Mouse (Mus musculus) heart, embryonic 14.5 days (tissue): ENCODE results near the gene Tfip11. TPM values are rescaled to one million over a fixed set of nuclear protein-coding genes. Genes with fewer than 3 reads are reported as not detected.

Experiments used
- ATAC-seq: fragments of 200-750 bp; cut with Nextera tagmentation; 2 replicates; pipeline ENCODE4 v1.8.0; 2017; ENCODE audit warnings: low read depth, moderate TSS enrichment; ENCODE audit not compliant: insufficient number of reproducible peaks, insufficient read depth, low FRiP score
- H3K27ac ChIP-seq, 2 experiments: fragments of 200-500 bp in 1 of 2; fragments of 300-500 bp in 1 of 2; sonication (generic) in 1 of 2; replicated peaks in 1 of 2; 2 replicates each; pipeline ENCODE4 v1.5.1; 2012 to 2014; ENCODE audit warnings: low read depth in 2 of 2, low read length in 2 of 2, control low read depth in 1 of 2, mild to moderate bottlenecking in 1 of 2, mixed read lengths in 1 of 2; ENCODE audit not compliant: control insufficient read depth in 1 of 2, insufficient read depth in 1 of 2
- H3K27me3 ChIP-seq: fragments of 300-500 bp; sonication (generic); 2 replicates; pipeline ENCODE4 v1.6.1; 2014; ENCODE audit warnings: mild to moderate bottlenecking, low read length, control low read depth; ENCODE audit not compliant: control insufficient read depth, insufficient read depth
- H3K36me3 ChIP-seq: fragments of 300-500 bp; sonication (generic); 2 replicates; pipeline ENCODE4 v1.6.1; 2014; ENCODE audit warnings: mild to moderate bottlenecking, control low read depth, low read length, mixed read lengths; ENCODE audit not compliant: control insufficient read depth, insufficient read depth
- H3K4me1 ChIP-seq, 2 experiments: fragments of 200-500 bp in 1 of 2; fragments of 300-500 bp in 1 of 2; sonication (generic) in 1 of 2; 2 replicates each; pipeline ENCODE4 v1.6.1; 2012 to 2014; ENCODE audit warnings: low read length in 2 of 2, control low read depth in 1 of 2, mixed read lengths in 1 of 2; ENCODE audit not compliant: control insufficient read depth in 2 of 2, insufficient read depth in 2 of 2
- H3K4me2 ChIP-seq: fragments of 300-500 bp; sonication (generic); 2 replicates; pipeline ENCODE4 v1.6.1; 2014; ENCODE audit warnings: mild to moderate bottlenecking, low read length
- H3K4me3 ChIP-seq, 2 experiments: fragments of 200-500 bp in 1 of 2; fragments of 300-500 bp in 1 of 2; sonication (generic) in 1 of 2; 2 replicates each; pipeline ENCODE4 v1.5.1; 2012 to 2014; ENCODE audit warnings: low read length in 2 of 2, mild to moderate bottlenecking in 2 of 2, control low read depth in 1 of 2, low read depth in 1 of 2, moderate library complexity in 1 of 2; ENCODE audit not compliant: control insufficient read depth in 1 of 2, insufficient read depth in 1 of 2
- H3K9ac ChIP-seq: fragments of 300-500 bp; sonication (generic); 2 replicates; pipeline ENCODE4 v1.6.1; 2014; ENCODE audit warnings: mild to moderate bottlenecking, low read length
- H3K9me3 ChIP-seq: fragments of 300-500 bp; sonication (generic); 2 replicates; pipeline ENCODE4 v1.6.1; 2016; ENCODE audit warnings: low read length, control low read depth; ENCODE audit not compliant: control insufficient read depth
- WGBS: fragments of 180-500 bp; shearing (Covaris S2); extraction: QIAGEN DNeasy Blood & Tissue Kit; methylation state at CpG from one replicate; pipeline ENCODE4 v1.1.7; 2014; 5-methylcytosine and 5-hydroxymethylcytosine counted together
- polyA plus RNA-seq: library from polyadenylated mRNA; unstranded; fragments of >200 nt; fragmentation: Nextera tagmentation; extraction: Ambion mirVana; gene quantifications from 2 replicates; pipeline ENCODE4 v1.2.1, GENCODE M21; 2014

The Tfip11 gene
- polyA plus RNA-seq, 1 experiment from 2014 or later = 13.4 TPM

- Histone ChIP-seq H3K36me3 (no peaks in the 10 kb centered on the region), H3K4me3 (no peak overlapping the region), H3K27ac (no peak overlapping the region), H3K27me3 (no peaks in the 10 kb centered on the region), H3K4me2 (no peak overlapping the region), H3K9me3 (no peaks in the 10 kb centered on the region), H3K4me1 (peaks cover 15 to 46% of the 10 kb centered on the region in 2 experiments), H3K9ac (no peak overlapping the region)
- no peak for ATAC-seq
- 80% methylated on average over 17 of the region's 17 CpGs for WGBS
Observed at GRCm38 (mm10) chr5:112292343-112292980, 33.7 kb upstream of the Tfip11 start.

DNA sequence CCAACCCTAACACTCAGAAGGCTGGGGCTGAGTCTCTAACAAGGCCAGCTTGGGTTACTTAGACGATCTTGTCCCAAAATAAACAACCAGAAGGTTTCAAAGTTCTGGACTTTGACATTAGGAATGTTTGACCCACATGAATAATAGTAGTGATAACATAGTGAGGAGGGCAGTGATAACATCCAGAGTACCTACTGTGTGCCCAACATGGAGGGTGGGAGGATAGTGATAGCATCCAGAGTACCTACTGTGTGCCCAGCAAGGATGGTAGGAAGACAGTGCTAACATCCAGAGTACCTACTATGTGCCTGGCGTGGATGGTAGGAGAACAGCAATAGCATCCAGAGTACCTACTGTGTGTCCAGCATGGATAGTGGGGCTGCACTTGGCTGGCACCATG is 32.4 kb upstream of the Tfip11 start:
- 59% methylated on average over 2 of the region's 2 CpGs for WGBS
- no peak overlapping the region for H3K4me2 ChIP-seq

DNA sequence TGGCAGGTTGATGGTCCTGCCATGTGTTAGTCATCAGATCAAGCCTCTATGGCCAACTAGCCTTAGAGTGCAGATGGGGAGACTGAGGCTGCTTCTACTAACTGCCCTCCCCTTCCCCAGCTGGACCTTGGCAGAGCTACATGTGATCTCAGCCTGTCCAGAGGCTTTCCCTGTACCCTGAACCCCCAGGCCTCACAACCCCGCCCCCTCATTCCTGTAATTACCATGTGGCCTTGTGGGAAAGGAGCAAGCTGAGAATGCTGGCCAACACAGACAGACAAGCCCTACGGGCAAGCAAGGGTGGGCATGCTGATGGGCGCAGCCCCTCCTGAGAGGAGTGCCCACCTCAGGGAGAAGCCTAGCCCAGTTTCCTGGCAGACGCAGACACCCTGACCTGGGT is 31.5 kb upstream of the Tfip11 start:
- WGBS = 73% methylated on average over 4 of the region's 4 CpGs
- H3K9ac ChIP-seq = no peak overlapping the region
- peaks cover 22 to 45% of the 10 kb centered on the region in 2 experiments for H3K4me1 ChIP-seq
- no peaks in the 10 kb centered on the region for H3K27me3 ChIP-seq
- ATAC-seq = no peak
- no peak overlapping the region for H3K27ac ChIP-seq
- H3K4me3 ChIP-seq = no peak overlapping the region
- no peak overlapping the region for H3K4me2 ChIP-seq
- no peaks in the 10 kb centered on the region for H3K36me3 ChIP-seq
- no peaks in the 10 kb centered on the region for H3K9me3 ChIP-seq

More for the DNA sequence above, 32.4 kb upstream of the Tfip11 start:
- H3K4me1 ChIP-seq = peaks cover 19 to 45% of the 10 kb centered on the region in 2 experiments
- H3K9me3 ChIP-seq = no peaks in the 10 kb centered on the region
- H3K4me3 ChIP-seq = no peak overlapping the region
- H3K9ac ChIP-seq = no peak overlapping the region
- no peak overlapping the region for H3K27ac ChIP-seq
- no peak for ATAC-seq
- H3K27me3 ChIP-seq = no peaks in the 10 kb centered on the region
- no peaks in the 10 kb centered on the region for H3K36me3 ChIP-seq

DNA sequence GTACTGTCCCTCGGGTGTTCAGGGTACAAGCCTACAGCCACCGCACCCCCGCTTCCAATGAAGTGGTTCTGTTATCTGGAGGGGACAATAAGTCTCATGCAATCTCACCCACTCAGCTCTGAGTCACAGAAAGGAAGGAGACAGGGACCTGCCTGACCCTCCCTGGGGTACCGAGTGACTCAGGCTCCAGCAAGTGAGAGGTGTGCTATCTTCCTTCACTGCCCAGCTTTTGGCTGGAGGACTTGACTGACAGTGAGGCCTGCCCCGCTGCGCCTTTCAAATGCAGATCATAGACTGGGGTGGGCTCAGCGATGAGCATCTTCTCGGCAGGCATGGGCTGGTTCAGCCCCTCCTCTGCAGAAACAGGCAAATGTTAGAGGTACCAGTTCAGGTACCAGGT is 31.0 kb upstream of the Tfip11 start:
- H3K9me3 ChIP-seq = no peaks in the 10 kb centered on the region
- no peak for ATAC-seq
- WGBS = 49% methylated on average over 8 of the region's 8 CpGs
- H3K27ac ChIP-seq = no peak overlapping the region
- H3K4me1 ChIP-seq = peaks cover 22 to 46% of the 10 kb centered on the region in 2 experiments
- no peak overlapping the region for H3K4me2 ChIP-seq
- H3K27me3 ChIP-seq = no peaks in the 10 kb centered on the region
- H3K36me3 ChIP-seq = no peaks in the 10 kb centered on the region
- H3K4me3 ChIP-seq = no peak overlapping the region
- H3K9ac ChIP-seq = no peak overlapping the region; the same call in 1 of the 2 replicates

DNA sequence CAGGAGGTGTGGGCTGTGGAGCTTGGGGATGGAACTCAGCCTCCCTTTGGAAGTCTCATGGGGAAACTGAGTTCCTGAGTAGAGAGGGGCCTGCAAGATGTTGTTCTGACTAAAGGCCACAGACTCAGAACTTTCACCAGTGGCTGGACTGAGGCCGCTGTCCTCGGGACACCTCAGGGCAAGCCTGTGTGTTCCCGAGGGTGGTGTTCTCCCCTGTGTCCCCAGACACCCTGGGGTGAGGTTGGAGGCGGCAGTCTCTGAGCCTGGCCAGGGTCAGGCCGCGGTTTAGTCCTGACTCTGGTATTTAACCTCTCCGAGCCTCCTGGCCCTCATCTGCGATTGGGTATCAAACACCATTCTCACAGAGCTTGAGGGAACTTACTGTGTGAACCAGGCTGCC is 30.6 kb upstream of the Tfip11 start:
- Histone ChIP-seq H3K9me3 (no peaks in the 10 kb centered on the region), H3K27ac (no peak overlapping the region), H3K36me3 (no peaks in the 10 kb centered on the region), H3K4me1 (peaks cover 24 to 46% of the 10 kb centered on the region in 2 experiments), H3K4me3 (no peak overlapping the region), H3K27me3 (no peaks in the 10 kb centered on the region), H3K4me2 (no peak overlapping the region), H3K9ac (no peak overlapping the region)
- WGBS = 72% methylated on average over 8 of the region's 8 CpGs
- ATAC-seq = no peak

GRCm38 (mm10) chr5:112296404-112297181 is 29.6 kb upstream of the Tfip11 start:
- Histone ChIP-seq H3K4me2 (no peak overlapping the region), H3K9me3 (no peaks in the 10 kb centered on the region), H3K27ac (peak overlapping the region in 1 of 2 experiments; percentile 60; a peak in 2 of 4 replicates), H3K36me3 (no peaks in the 10 kb centered on the region), H3K9ac (no peak overlapping the region), H3K27me3 (no peaks in the 10 kb centered on the region), H3K4me1 (peaks cover 24 to 46% of the 10 kb centered on the region in 2 experiments), H3K4me3 (no peak overlapping the region)
- WGBS = 36% methylated on average over 6 of the region's 6 CpGs
- ATAC-seq = no peak

- Histone ChIP-seq H3K36me3 (no peaks in the 10 kb centered on the region), H3K9ac (peak overlapping the region; percentile 4; the same call in 1 of the 2 replicates), H3K27ac (peak overlapping the region in 1 of 2 experiments; percentile 60; a peak in 2 of 4 replicates), H3K4me1 (peaks cover 24 to 46% of the 10 kb centered on the region in 2 experiments), H3K4me3 (no peak overlapping the region), H3K4me2 (no peak overlapping the region), H3K9me3 (no peaks in the 10 kb centered on the region), H3K27me3 (no peaks in the 10 kb centered on the region)
- ATAC-seq = no peak
- WGBS = 78% methylated on average over 2 of the region's 2 CpGs
Observed at GRCm38 (mm10) chr5:112297257-112297656, 28.9 kb upstream of the Tfip11 start.
